Mouse (Mus musculus) thymus, adult 2 months (tissue): ENCODE results near the gene Phtf2. TPM values are rescaled to one million over a fixed set of nuclear protein-coding genes. Genes with fewer than 3 reads are reported as not detected.

Experiments
- DNase-seq: peaks from one replicate; pipeline ENCODE4 v3.0.0; 2021
- H3K27ac ChIP-seq: fragments of 200-500 bp; 2 replicates; pipeline ENCODE4 v1.5.1; 2012; ENCODE audit warnings: low read length, control low read depth; ENCODE audit not compliant: control insufficient read depth, insufficient read depth
- H3K27me3 ChIP-seq: fragments of 200-500 bp; 2 replicates; pipeline ENCODE4 v1.6.1; 2012; ENCODE audit warnings: mild to moderate bottlenecking, low read length, moderate library complexity, mixed read lengths; ENCODE audit not compliant: control insufficient read depth, insufficient read depth
- H3K36me3 ChIP-seq: fragments of 200-500 bp; 2 replicates; pipeline ENCODE4 v1.6.1; 2012; ENCODE audit warnings: mild to moderate bottlenecking, low read length, moderate library complexity; ENCODE audit not compliant: control insufficient read depth, insufficient read depth
- H3K4me1 ChIP-seq: fragments of 200-500 bp; replicated peaks from 2 replicates; pipeline ENCODE4 v1.6.1; 2012; ENCODE audit warnings: low read length; ENCODE audit not compliant: control insufficient read depth, insufficient read depth
- H3K4me3 ChIP-seq: fragments of 200-500 bp; 2 replicates; pipeline ENCODE4 v1.5.1; 2012; ENCODE audit warnings: mild to moderate bottlenecking, low read length, control low read depth, moderate library complexity; ENCODE audit not compliant: control insufficient read depth, insufficient read depth
- CTCF ChIP-seq: fragments of 200-500 bp; IDR thresholded peaks from 2 replicates; pipeline ENCODE4 v1.5.1; 2012; ENCODE audit warnings: mild to moderate bottlenecking, control low read depth, low read length, moderate library complexity, borderline replicate concordance; ENCODE audit not compliant: control insufficient read depth, poor library complexity, insufficient read depth; ENCODE audit errors: extremely low read depth
- POLR2A ChIP-seq: fragments of 200-500 bp; IDR thresholded peaks from 2 replicates; pipeline ENCODE4 v1.6.1; 2012; ENCODE audit warnings: mild to moderate bottlenecking, low read length, control low read depth, moderate library complexity; ENCODE audit not compliant: control insufficient read depth, poor library complexity, insufficient read depth; ENCODE audit errors: extremely low read depth
- WGBS: fragments of 180-500 bp; shearing (Covaris S2); methylation state at CpG from one replicate; pipeline ENCODE4 v1.1.7; 2018; 5-methylcytosine and 5-hydroxymethylcytosine counted together
- polyA plus RNA-seq: library from polyadenylated mRNA; depleted of rRNA; stranded (reverse); fragments of >200 nt; gene quantifications from 2 replicates; pipeline ENCODE4 v1.2.3, GENCODE M21; 2012

Gene Phtf2
- polyA plus RNA-seq, 1 experiment: 4.5 TPM

DNA sequence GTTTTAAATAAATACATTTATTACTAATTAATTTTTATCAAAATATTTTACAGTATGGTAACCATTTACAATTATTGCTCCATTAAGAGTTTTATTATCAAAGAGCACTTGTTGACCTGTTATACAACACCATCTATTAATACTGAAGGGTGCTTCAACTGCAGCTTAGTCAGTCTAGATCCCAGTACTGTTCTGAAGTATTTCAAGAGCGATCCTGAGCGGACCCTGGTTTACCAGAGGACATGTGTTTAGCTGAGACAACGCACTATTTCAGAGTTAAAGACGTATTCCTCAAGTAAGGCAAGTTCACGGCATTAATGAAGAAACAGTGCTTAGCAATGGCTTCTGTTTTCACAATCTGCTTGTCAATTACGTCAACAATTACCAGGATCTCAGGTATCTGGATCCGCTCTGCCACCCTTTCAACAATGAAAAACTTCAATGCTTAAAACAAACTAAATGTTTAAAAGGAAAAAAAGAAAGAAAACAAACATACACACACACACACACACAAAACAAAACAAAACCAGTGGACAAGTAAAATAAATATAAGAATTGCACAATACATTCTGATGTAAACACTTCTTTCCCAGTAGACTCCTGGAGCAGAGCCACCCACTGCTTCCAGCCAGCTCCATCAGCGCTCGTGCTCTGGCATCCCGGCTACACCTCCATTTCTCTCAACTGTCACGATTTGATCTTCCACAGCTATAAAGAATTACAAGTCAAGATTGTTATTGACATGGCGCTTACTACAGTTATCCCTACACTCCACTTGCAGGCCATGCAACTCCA, 121.4 kb downstream of the Phtf2 start:
- no peak overlapping the region for H3K27ac ChIP-seq
- H3K36me3 ChIP-seq: peaks cover 7% of the 10 kb centered on the region
- no peak for DNase-seq
- H3K4me3 ChIP-seq: no peak overlapping the region
- H3K4me1 ChIP-seq: no peaks in the 10 kb centered on the region
- TF ChIP-seq POLR2A (no peak), CTCF (no peak)
- H3K27me3 ChIP-seq: no peaks in the 10 kb centered on the region
- WGBS: 98% methylated on average over 12 of the region's 12 CpGs

- H3K27me3 ChIP-seq: no peaks in the 10 kb centered on the region
- no peak overlapping the region for H3K27ac ChIP-seq
- 95% methylated on average over 5 of the region's 5 CpGs for WGBS
- peaks cover 6% of the 10 kb centered on the region for H3K36me3 ChIP-seq
- TF ChIP-seq CTCF: no peak
- TF ChIP-seq POLR2A: no peak
- H3K4me3 ChIP-seq: no peak overlapping the region
- no peak for DNase-seq
- H3K4me1 ChIP-seq: no peaks in the 10 kb centered on the region
These were observed 122.2 kb downstream of the Phtf2 start for GRCm38 (mm10) chr5:20759771-20760170.

GRCm38 (mm10) chr5:20753963-20754362, 128.0 kb downstream of the Phtf2 start:
- no peak overlapping the region for H3K27ac ChIP-seq
- no peaks in the 10 kb centered on the region for H3K36me3 ChIP-seq
- H3K4me1 ChIP-seq: peaks cover 11% of the 10 kb centered on the region
- H3K4me3 ChIP-seq: no peak overlapping the region
- no peaks in the 10 kb centered on the region for H3K27me3 ChIP-seq
- DNase-seq: no peak
- WGBS: 81% methylated on average over 5 of the region's 5 CpGs
- TF ChIP-seq POLR2A: no peak
- no peak for TF ChIP-seq CTCF

DNA sequence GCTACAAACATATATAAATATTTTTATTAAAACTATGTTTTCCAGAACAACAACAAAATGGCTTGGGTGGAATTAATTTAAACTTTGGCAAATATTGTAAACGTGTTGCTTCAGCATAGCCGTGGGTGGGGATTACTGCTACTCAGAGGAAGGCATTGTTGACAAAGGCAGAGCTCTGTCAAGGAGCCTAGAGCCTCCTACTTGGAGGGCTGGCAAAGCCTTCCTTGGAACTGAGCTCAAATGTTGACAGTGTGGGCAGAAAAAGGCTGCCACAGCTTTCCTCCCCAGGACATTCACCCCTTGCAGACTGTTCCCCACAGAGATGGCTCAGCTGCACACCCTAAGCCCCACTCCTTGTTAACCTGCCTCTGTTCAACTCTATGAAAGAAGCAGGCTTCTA, 128.8 kb downstream of the Phtf2 start:
- no peak for DNase-seq
- H3K27ac ChIP-seq: no peak overlapping the region
- no peaks in the 10 kb centered on the region for H3K27me3 ChIP-seq
- no peak overlapping the region for H3K4me3 ChIP-seq
- TF ChIP-seq POLR2A: no peak
- no peak for TF ChIP-seq CTCF
- WGBS: 89% methylated on average over 2 of the region's 2 CpGs
- peaks cover 15% of the 10 kb centered on the region for H3K4me1 ChIP-seq
- no peaks in the 10 kb centered on the region for H3K36me3 ChIP-seq

- no peak for DNase-seq
- Histone ChIP-seq H3K27ac (no peak overlapping the region), H3K4me1 (peaks cover 15% of the 10 kb centered on the region), H3K27me3 (no peaks in the 10 kb centered on the region), H3K36me3 (no peaks in the 10 kb centered on the region), H3K4me3 (no peak overlapping the region)
- no peak for TF ChIP-seq CTCF
- TF ChIP-seq POLR2A: no peak
- 95% methylated on average over 7 of the region's 7 CpGs for WGBS
These were observed 130.2 kb downstream of the Phtf2 start for GRCm38 (mm10) chr5:20751696-20752095.

GRCm38 (mm10) chr5:20751000-20751399, 130.9 kb downstream of the Phtf2 start:
- Histone ChIP-seq H3K4me3 (no peak overlapping the region), H3K4me1 (peaks cover 15% of the 10 kb centered on the region), H3K36me3 (no peaks in the 10 kb centered on the region), H3K27ac (no peak overlapping the region), H3K27me3 (no peaks in the 10 kb centered on the region)
- WGBS: 88% methylated on average over 7 of the region's 7 CpGs
- TF ChIP-seq CTCF (no peak), POLR2A (no peak)
- no peak for DNase-seq

GRCm38 (mm10) chr5:20749535-20749934, 132.4 kb downstream of the Phtf2 start:
- Histone ChIP-seq H3K27ac (peak overlapping the region; percentile 72; the same call in 1 of the 2 replicates), H3K27me3 (no peaks in the 10 kb centered on the region), H3K4me1 (peaks cover 15% of the 10 kb centered on the region), H3K36me3 (no peaks in the 10 kb centered on the region), H3K4me3 (no peak overlapping the region)
- DNase-seq: peak; percentile 37
- 6% methylated on average over 3 of the region's 3 CpGs for WGBS
- TF ChIP-seq CTCF (no peak), POLR2A (no peak)
